Mouse (Mus musculus): ENCODE data around the gene Dpagt1. TPM values are rescaled to one million over a fixed set of nuclear protein-coding genes. Genes with fewer than 3 reads are reported as not detected.

The Dpagt1 gene
- total RNA-seq, 1 experiment, result 16.3 TPM

DNA sequence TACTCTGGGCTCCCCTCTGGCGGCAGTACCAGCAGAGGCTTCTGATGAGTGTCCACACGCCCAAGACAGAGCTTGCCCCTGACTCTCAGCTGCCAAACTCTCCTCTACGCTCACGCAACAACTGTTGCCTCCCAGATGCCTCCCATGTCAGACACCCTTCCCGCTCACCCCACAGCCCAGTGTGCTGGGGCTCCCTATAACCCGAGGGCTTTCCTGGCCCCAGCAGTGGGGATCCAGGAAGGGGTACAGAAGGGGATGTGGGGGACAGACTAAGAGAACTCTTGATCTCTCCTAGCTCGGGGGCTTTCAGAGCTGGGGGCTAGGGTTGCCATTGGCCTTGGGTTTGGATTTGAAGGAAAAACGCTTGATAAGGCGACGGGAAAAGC is 15.1 kb upstream of the Dpagt1 start:
- Histone ChIP-seq H3K36me3 (ENCODE audit: control insufficient read depth, insufficient read depth, low read length, poor library complexity, severe bottlenecking) (no peaks in the 10 kb centered on the region), H3K4me3 (ENCODE audit: insufficient read depth in 1 of 2, low read depth in 1 of 2, low read length in 2 of 2, poor library complexity in 1 of 2, severe bottlenecking in 1 of 2) (peak overlapping the region; percentile 20 to 22; a peak in 2 of 4 replicates), H3K27ac (ENCODE audit: insufficient read depth, low read depth, low read length, poor library complexity, severe bottlenecking) (no peak overlapping the region), H3K9ac (ENCODE audit: insufficient read depth, low read depth, low read length, poor library complexity, severe bottlenecking) (0 out of 2 replicates have a peak overlapping the region, but pooled peaks have one; percentile 1), H3K9me3 (ENCODE audit: control insufficient read depth, insufficient read depth, low read depth, low read length) (no peaks in the 10 kb centered on the region), H3K4me1 (ENCODE audit: control insufficient read depth in 2 of 2, insufficient read depth in 2 of 2, low read length in 2 of 2, poor library complexity in 1 of 2) (peaks cover 3 to 24% of the 10 kb centered on the region in 2 experiments)
- in situ Hi-C loops (cut with MboI; ENCODE audit: low sequenced_read_pairs in 2 of 2, unreplicated experiment in 2 of 2), result no loop called here
- TF ChIP-seq HCFC1 (IDR thresholded peaks at IDR 0.05; ENCODE audit: borderline replicate concordance, insufficient read depth, low read length), result no peak
- no peak for TF ChIP-seq ZC3H11A (IDR thresholded peaks at IDR 0.05; ENCODE audit: borderline replicate concordance, low read depth, low read length)
- no peak for TF ChIP-seq ZNF384 (IDR thresholded peaks at IDR 0.05; ENCODE audit: low read depth, low read length)
- no peak for TF ChIP-seq CHD2 (IDR thresholded peaks at IDR 0.05; ENCODE audit: low read depth, low read length)
- no peak for TF ChIP-seq MAFK (IDR thresholded peaks at IDR 0.05; ENCODE audit: insufficient read depth, low read depth, low read length)
- no peak for DNase-seq (ENCODE audit: low read depth, low spot score)

DNA sequence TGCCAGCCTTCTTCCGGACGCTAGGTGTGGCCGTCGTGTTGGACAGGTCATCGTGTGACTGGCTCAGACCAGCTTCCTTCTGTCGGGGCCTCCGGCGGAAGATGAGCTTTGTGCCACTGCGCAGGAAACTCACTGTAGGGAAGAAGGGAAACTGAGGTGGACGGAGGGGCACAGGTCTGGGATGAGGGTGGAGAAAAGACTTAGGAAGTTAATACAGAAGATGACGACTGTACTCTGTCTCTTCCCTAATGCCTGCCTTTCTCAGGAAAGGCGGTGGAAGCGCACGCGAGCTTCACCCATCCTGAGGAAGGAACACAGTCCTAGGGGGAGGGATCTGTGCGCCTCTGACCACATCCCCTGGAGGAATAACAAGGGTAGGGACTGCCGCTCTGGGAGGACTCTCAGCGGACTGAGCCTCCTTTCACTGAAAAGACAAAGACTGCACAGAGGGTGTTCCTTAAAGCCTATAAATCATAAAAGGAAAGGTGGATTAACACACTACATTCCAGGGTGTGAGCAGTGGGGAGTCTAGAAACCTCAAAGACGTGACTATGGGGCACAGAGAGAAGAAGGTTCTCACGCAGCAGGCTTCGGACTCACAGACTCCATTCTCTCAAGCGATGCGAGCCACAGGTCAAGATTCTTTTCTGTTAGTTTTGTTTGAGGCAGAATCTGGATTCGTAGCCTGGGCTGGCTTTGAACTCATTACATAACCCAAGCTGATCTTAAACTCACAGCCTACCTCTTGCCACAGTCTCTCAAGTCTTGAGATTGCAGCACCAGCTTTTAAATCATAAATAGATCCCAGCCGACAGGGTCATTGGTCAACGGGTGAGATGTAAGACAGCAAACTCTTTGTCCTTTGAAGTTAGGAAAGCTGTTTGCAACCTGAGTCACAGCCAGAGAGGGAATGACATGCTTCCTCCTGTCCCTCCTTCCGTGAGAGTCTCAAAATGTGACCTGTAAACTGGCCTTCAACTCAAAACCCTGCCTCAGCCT is 14.4 kb upstream of the Dpagt1 start:
- Histone ChIP-seq H3K36me3 (ENCODE audit: control insufficient read depth, insufficient read depth, low read length, poor library complexity, severe bottlenecking) (no peaks in the 10 kb centered on the region), H3K27ac (ENCODE audit: insufficient read depth, low read depth, low read length, poor library complexity, severe bottlenecking) (no peak overlapping the region), H3K4me1 (ENCODE audit: control insufficient read depth in 2 of 2, insufficient read depth in 2 of 2, low read length in 2 of 2, poor library complexity in 1 of 2) (peaks cover 1 to 24% of the 10 kb centered on the region in 2 experiments; a peak in 3 of 4 replicates), H3K4me3 (ENCODE audit: insufficient read depth in 1 of 2, low read depth in 1 of 2, low read length in 2 of 2, poor library complexity in 1 of 2, severe bottlenecking in 1 of 2) (peak overlapping the region; percentile 20 to 22; a peak in 3 of 4 replicates), H3K9ac (ENCODE audit: insufficient read depth, low read depth, low read length, poor library complexity, severe bottlenecking) (0 out of 2 replicates have a peak overlapping the region, but pooled peaks have one; percentile 1), H3K9me3 (ENCODE audit: control insufficient read depth, insufficient read depth, low read depth, low read length) (no peaks in the 10 kb centered on the region)
- no peak for DNase-seq (ENCODE audit: low read depth, low spot score)
- TF ChIP-seq MAFK (IDR thresholded peaks at IDR 0.05; ENCODE audit: insufficient read depth, low read depth, low read length) (no peak), ZNF384 (IDR thresholded peaks at IDR 0.05; ENCODE audit: low read depth, low read length) (no peak), ZC3H11A (IDR thresholded peaks at IDR 0.05; ENCODE audit: borderline replicate concordance, low read depth, low read length) (no peak), CHD2 (IDR thresholded peaks at IDR 0.05; ENCODE audit: low read depth, low read length) (no peak), HCFC1 (IDR thresholded peaks at IDR 0.05; ENCODE audit: borderline replicate concordance, insufficient read depth, low read length) (no peak)
- in situ Hi-C loops (cut with MboI; ENCODE audit: low sequenced_read_pairs in 2 of 2, unreplicated experiment in 2 of 2), result no loop called here

- peaks cover 0 to 22% of the 10 kb centered on the region in 2 experiments; a peak in 3 of 4 replicates for H3K4me1 ChIP-seq (ENCODE audit: control insufficient read depth in 2 of 2, insufficient read depth in 2 of 2, low read length in 2 of 2, poor library complexity in 1 of 2)
- no peak for DNase-seq (ENCODE audit: low read depth, low spot score)
- TF ChIP-seq ZNF384 (IDR thresholded peaks at IDR 0.05; ENCODE audit: low read depth, low read length) (no peak), MAFK (IDR thresholded peaks at IDR 0.05; ENCODE audit: insufficient read depth, low read depth, low read length) (no peak), HCFC1 (IDR thresholded peaks at IDR 0.05; ENCODE audit: borderline replicate concordance, insufficient read depth, low read length) (no peak), ZC3H11A (IDR thresholded peaks at IDR 0.05; ENCODE audit: borderline replicate concordance, low read depth, low read length) (no peak), CHD2 (IDR thresholded peaks at IDR 0.05; ENCODE audit: low read depth, low read length) (no peak)
- no peak overlapping the region for H3K27ac ChIP-seq (ENCODE audit: insufficient read depth, low read depth, low read length, poor library complexity, severe bottlenecking)
- no peak overlapping the region for H3K9ac ChIP-seq (ENCODE audit: insufficient read depth, low read depth, low read length, poor library complexity, severe bottlenecking)
- H3K4me3 ChIP-seq (ENCODE audit: insufficient read depth in 1 of 2, low read depth in 1 of 2, low read length in 2 of 2, poor library complexity in 1 of 2, severe bottlenecking in 1 of 2), result no peak overlapping the region
- no peaks in the 10 kb centered on the region for H3K9me3 ChIP-seq (ENCODE audit: control insufficient read depth, insufficient read depth, low read depth, low read length)
- in situ Hi-C loops (cut with MboI; ENCODE audit: low sequenced_read_pairs in 2 of 2, unreplicated experiment in 2 of 2), result no loop called here
- no peaks in the 10 kb centered on the region for H3K36me3 ChIP-seq (ENCODE audit: control insufficient read depth, insufficient read depth, low read length, poor library complexity, severe bottlenecking)
These were observed 12.2 kb upstream of the Dpagt1 start for GRCm38 (mm10) chr9:44313476-44314256.

GRCm38 (mm10) chr9:44314257-44314547 is 11.6 kb upstream of the Dpagt1 start:
- Histone ChIP-seq H3K4me3 (ENCODE audit: insufficient read depth in 1 of 2, low read depth in 1 of 2, low read length in 2 of 2, poor library complexity in 1 of 2, severe bottlenecking in 1 of 2) (no peak overlapping the region), H3K27ac (ENCODE audit: insufficient read depth, low read depth, low read length, poor library complexity, severe bottlenecking) (no peak overlapping the region), H3K9me3 (ENCODE audit: control insufficient read depth, insufficient read depth, low read depth, low read length) (no peaks in the 10 kb centered on the region), H3K36me3 (ENCODE audit: control insufficient read depth, insufficient read depth, low read length, poor library complexity, severe bottlenecking) (no peaks in the 10 kb centered on the region), H3K4me1 (ENCODE audit: control insufficient read depth in 2 of 2, insufficient read depth in 2 of 2, low read length in 2 of 2, poor library complexity in 1 of 2) (peaks cover 0 to 22% of the 10 kb centered on the region in 2 experiments; a peak in 3 of 4 replicates), H3K9ac (ENCODE audit: insufficient read depth, low read depth, low read length, poor library complexity, severe bottlenecking) (no peak overlapping the region)
- TF ChIP-seq CHD2 (IDR thresholded peaks at IDR 0.05; ENCODE audit: low read depth, low read length) (no peak), MAFK (IDR thresholded peaks at IDR 0.05; ENCODE audit: insufficient read depth, low read depth, low read length) (no peak), HCFC1 (IDR thresholded peaks at IDR 0.05; ENCODE audit: borderline replicate concordance, insufficient read depth, low read length) (no peak), ZNF384 (IDR thresholded peaks at IDR 0.05; ENCODE audit: low read depth, low read length) (no peak), ZC3H11A (IDR thresholded peaks at IDR 0.05; ENCODE audit: borderline replicate concordance, low read depth, low read length) (no peak)
- no peak for DNase-seq (ENCODE audit: low read depth, low spot score)
- in situ Hi-C loops (cut with MboI; ENCODE audit: low sequenced_read_pairs in 2 of 2, unreplicated experiment in 2 of 2), result no loop called here

All from ES-E14 (cell line).